Mouse (Mus musculus) G1E (cell line): Measurements from ENCODE around the gene 4933400A11Rik. TPM values are rescaled to one million over a fixed set of nuclear protein-coding genes. Genes with fewer than 3 reads are reported as not detected.

Source experiments
- ATAC-seq: 2 replicates; pipeline ENCODE4 v1.8.0; 2016; ENCODE audit warnings: mild to moderate bottlenecking; ENCODE audit not compliant: insufficient number of reproducible peaks, poor library complexity, low FRiP score, severe bottlenecking; ENCODE audit errors: extremely low read depth
- DNase-seq: peaks from one replicate; pipeline ENCODE4 v3.0.0; 2012; ENCODE audit warnings: low spot score
- H3K27me3 ChIP-seq: 2 replicates; pipeline ENCODE4 v1.6.1; 2012; ENCODE audit warnings: mild to moderate bottlenecking, low read length, inconsistent platforms; ENCODE audit not compliant: insufficient read depth
- H3K36me3 ChIP-seq: replicated peaks from 2 replicates; pipeline ENCODE3; 2012; ENCODE audit warnings: mild to moderate bottlenecking, inconsistent platforms
- H3K4me1 ChIP-seq: 2 replicates; pipeline ENCODE4 v1.6.1; 2012; ENCODE audit warnings: low read depth, low read length, inconsistent platforms, mixed read lengths; ENCODE audit not compliant: insufficient read depth
- H3K4me3 ChIP-seq: 2 replicates; pipeline ENCODE4 v1.5.1; 2012; ENCODE audit warnings: low read depth, mild to moderate bottlenecking, inconsistent platforms, low read length, moderate library complexity, mixed read lengths
- H3K9me3 ChIP-seq: replicated peaks from 2 replicates; pipeline ENCODE4 v1.6.1; 2012; ENCODE audit warnings: inconsistent platforms
- CTCF ChIP-seq: IDR thresholded peaks from 2 replicates; pipeline ENCODE4 v1.5.1; 2012; ENCODE audit warnings: low read depth, low read length, inconsistent platforms, mixed read lengths
- GATA1 ChIP-seq: IDR thresholded peaks from 2 replicates; pipeline ENCODE4 v1.6.1; 2012; ENCODE audit warnings: borderline replicate concordance, low read length, inconsistent platforms, mixed read lengths
- GATA2 ChIP-seq: IDR thresholded peaks from 2 replicates; pipeline ENCODE4 v1.6.1; 2012; ENCODE audit warnings: low read depth, low read length, inconsistent platforms, borderline replicate concordance
- POLR2AphosphoS5 ChIP-seq: IDR thresholded peaks from 2 replicates; pipeline ENCODE4 v1.6.1; 2012; ENCODE audit warnings: low read depth, low read length, inconsistent platforms; ENCODE audit not compliant: insufficient replicate concordance
- TAL1 ChIP-seq: conservative IDR thresholded peaks from 2 replicates; pipeline ENCODE4 v1.6.1; 2012; ENCODE audit warnings: low read depth, low read length, inconsistent platforms, mixed read lengths
- polyA plus RNA-seq: library from polyadenylated mRNA; stranded (reverse); fragments of >175 nt; gene quantifications from 2 replicates; pipeline ENCODE4 v1.2.3, GENCODE M21; 2012
- total RNA-seq, 2 experiments: library from RNA; stranded (forward) in 1 of 2; stranded (reverse) in 1 of 2; fragments of 200-1000 nt in 1 of 2; fragments of >200 nt in 1 of 2; fragmentation: Nextera tagmentation in 1 of 2; gene quantifications; 2 replicates each; pipeline ENCODE4 v1.2.3; 2014 to 2017

Gene 4933400A11Rik
- total and polyA plus RNA-seq, 3 experiments, result not detected

- H3K36me3 ChIP-seq, result no peaks in the 10 kb centered on the region
- DNase-seq (no peak), ATAC-seq (no peak)
- H3K27me3 ChIP-seq, result no peaks in the 10 kb centered on the region
- TF ChIP-seq CTCF, result no peak
- TF ChIP-seq TAL1, result no peak
- TF ChIP-seq GATA1, result no peak
- TF ChIP-seq GATA2, result no peak
- TF ChIP-seq POLR2AphosphoS5, result no peak
- H3K4me1 ChIP-seq, result no peaks in the 10 kb centered on the region
- no peaks in the 10 kb centered on the region for H3K9me3 ChIP-seq
- no peak overlapping the region for H3K4me3 ChIP-seq
Measured at GRCm38 (mm10) chrX:169807744-169808143, 28.3 kb upstream of the 4933400A11Rik start.

- DNase-seq (no peak), ATAC-seq (no peak)
- H3K36me3 ChIP-seq, result no peaks in the 10 kb centered on the region
- TF ChIP-seq POLR2AphosphoS5 (no peak), CTCF (no peak), GATA1 (no peak), TAL1 (no peak), GATA2 (no peak)
- H3K4me3 ChIP-seq, result no peak overlapping the region
- H3K27me3 ChIP-seq, result no peaks in the 10 kb centered on the region
- no peaks in the 10 kb centered on the region for H3K4me1 ChIP-seq
- no peaks in the 10 kb centered on the region for H3K9me3 ChIP-seq
Measured at GRCm38 (mm10) chrX:169805791-169806190, 26.4 kb upstream of the 4933400A11Rik start.

- H3K9me3 ChIP-seq, result no peaks in the 10 kb centered on the region
- ATAC-seq, result no peak
Measured at GRCm38 (mm10) chrX:169800238-169800637, 20.8 kb upstream of the 4933400A11Rik start.

GRCm38 (mm10) chrX:169798987-169799680 is 19.7 kb upstream of the 4933400A11Rik start:
- no peak for DNase-seq
- Histone ChIP-seq H3K4me3 (no peak overlapping the region), H3K9me3 (no peaks in the 10 kb centered on the region), H3K27me3 (no peaks in the 10 kb centered on the region), H3K4me1 (no peaks in the 10 kb centered on the region), H3K36me3 (no peaks in the 10 kb centered on the region)
- TF ChIP-seq POLR2AphosphoS5 (no peak), TAL1 (no peak), CTCF (no peak), GATA1 (no peak), GATA2 (no peak)
- ATAC-seq, result no peak

More at GRCm38 (mm10) chrX:169800238-169800637, 20.8 kb upstream of the 4933400A11Rik start:
- no peak for DNase-seq
- H3K27me3 ChIP-seq, result no peaks in the 10 kb centered on the region
- H3K4me3 ChIP-seq, result no peak overlapping the region
- H3K4me1 ChIP-seq, result no peaks in the 10 kb centered on the region
- TF ChIP-seq POLR2AphosphoS5 (no peak), CTCF (no peak), GATA2 (no peak), TAL1 (no peak), GATA1 (no peak)
- H3K36me3 ChIP-seq, result no peaks in the 10 kb centered on the region

- no peak for TF ChIP-seq CTCF
- no peak for TF ChIP-seq TAL1
- TF ChIP-seq GATA2, result no peak
- TF ChIP-seq GATA1, result no peak
- TF ChIP-seq POLR2AphosphoS5, result no peak
- H3K4me3 ChIP-seq, result no peak overlapping the region
- no peak for ATAC-seq
- H3K4me1 ChIP-seq, result no peaks in the 10 kb centered on the region
- no peaks in the 10 kb centered on the region for H3K9me3 ChIP-seq
- H3K36me3 ChIP-seq, result no peaks in the 10 kb centered on the region
- H3K27me3 ChIP-seq, result no peaks in the 10 kb centered on the region
- DNase-seq, result no peak
Measured at GRCm38 (mm10) chrX:169797148-169797547, 17.7 kb upstream of the 4933400A11Rik start.

GRCm38 (mm10) chrX:169794831-169795311 is 15.4 kb upstream of the 4933400A11Rik start:
- ATAC-seq (no peak), DNase-seq (no peak)
- no peak for TF ChIP-seq TAL1
- TF ChIP-seq CTCF, result no peak
- no peak for TF ChIP-seq POLR2AphosphoS5
- no peak for TF ChIP-seq GATA1
- TF ChIP-seq GATA2, result no peak

More at GRCm38 (mm10) chrX:169794831-169795311, 15.4 kb upstream of the 4933400A11Rik start:
- no peaks in the 10 kb centered on the region for H3K36me3 ChIP-seq
- H3K4me3 ChIP-seq, result no peak overlapping the region
- H3K9me3 ChIP-seq, result no peaks in the 10 kb centered on the region
- H3K4me1 ChIP-seq, result no peaks in the 10 kb centered on the region
- H3K27me3 ChIP-seq, result no peaks in the 10 kb centered on the region
